Mouse (Mus musculus): ENCODE data around the gene Asxl2. TPM values are rescaled to one million over a fixed set of nuclear protein-coding genes. Genes with fewer than 3 reads are reported as not detected.
A peak's percentile ranks its signal among the peaks of the same experiment; 100 is the strongest.
"Not testable (repeated sequence)": the region's sequence is repeated elsewhere in the genome, so short reads cannot be mapped to it uniquely, and the experiment has no call there.

Gene Asxl2
- total RNA-seq, 1 experiment, result 44.4 TPM

DNA sequence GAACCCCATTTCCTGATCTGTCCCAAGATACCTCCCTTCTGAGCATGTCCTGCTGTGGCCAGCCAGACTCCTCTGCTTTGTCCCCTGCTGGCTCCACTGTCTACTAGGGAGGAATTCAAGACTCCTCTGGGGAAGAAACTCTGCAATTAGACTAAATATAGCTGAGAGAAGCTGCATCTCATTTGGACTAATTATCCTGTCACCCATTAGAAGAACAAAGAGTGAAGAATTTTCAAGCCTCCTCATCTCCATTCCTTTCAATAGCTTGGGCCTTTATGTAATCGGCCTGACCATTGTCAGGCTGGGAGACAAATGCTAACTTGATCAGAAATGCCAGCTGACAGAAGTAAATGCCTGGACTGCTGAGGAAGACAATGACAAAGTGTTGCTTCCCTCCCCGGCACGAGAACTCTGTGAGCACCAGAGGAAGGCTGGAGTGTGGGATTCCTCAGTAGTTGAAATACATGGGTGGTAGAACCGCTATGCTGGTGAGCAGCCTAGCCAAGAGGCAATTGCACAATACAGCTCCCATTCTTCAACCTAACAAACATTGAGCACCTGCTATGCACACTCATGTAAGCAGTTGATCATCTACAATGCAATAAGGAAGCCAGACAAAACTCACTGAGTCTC, 92.1 kb downstream of the Asxl2 start:
- Histone ChIP-seq H3K4me1 (ENCODE audit: control insufficient read depth in 2 of 2, insufficient read depth in 2 of 2, low read length in 2 of 2, poor library complexity in 1 of 2) (peaks cover 0 to 8% of the 10 kb centered on the region in 2 experiments; a peak in 2 of 4 replicates), H3K9ac (ENCODE audit: insufficient read depth, low read depth, low read length, poor library complexity, severe bottlenecking) (no peak overlapping the region), H3K27ac (ENCODE audit: insufficient read depth, low read depth, low read length, poor library complexity, severe bottlenecking) (no peak overlapping the region), H3K36me3 (ENCODE audit: control insufficient read depth, insufficient read depth, low read length, poor library complexity, severe bottlenecking) (no peaks in the 10 kb centered on the region), H3K4me3 (ENCODE audit: insufficient read depth in 1 of 2, low read depth in 1 of 2, low read length in 2 of 2, poor library complexity in 1 of 2, severe bottlenecking in 1 of 2) (no peak overlapping the region), H3K9me3 (ENCODE audit: control insufficient read depth, insufficient read depth, low read depth, low read length) (no peaks in the 10 kb centered on the region)
- TF ChIP-seq CHD2 (IDR thresholded peaks at IDR 0.05; ENCODE audit: low read depth, low read length) (no peak), ZC3H11A (IDR thresholded peaks at IDR 0.05; ENCODE audit: borderline replicate concordance, low read depth, low read length) (no peak), MAFK (IDR thresholded peaks at IDR 0.05; ENCODE audit: insufficient read depth, low read depth, low read length) (no peak), HCFC1 (IDR thresholded peaks at IDR 0.05; ENCODE audit: borderline replicate concordance, insufficient read depth, low read length) (no peak), ZNF384 (IDR thresholded peaks at IDR 0.05; ENCODE audit: low read depth, low read length) (no peak)
- no peak for DNase-seq (ENCODE audit: low read depth, low spot score)
- in situ Hi-C loops (cut with MboI; ENCODE audit: low sequenced_read_pairs in 2 of 2, unreplicated experiment in 2 of 2), result no loop called here

- H3K9me3 ChIP-seq (ENCODE audit: control insufficient read depth, insufficient read depth, low read depth, low read length); H3K4me1 ChIP-seq (ENCODE audit: control insufficient read depth in 2 of 2, insufficient read depth in 2 of 2, low read length in 2 of 2, poor library complexity in 1 of 2); DNase-seq (ENCODE audit: low read depth, low spot score); H3K9ac ChIP-seq (ENCODE audit: insufficient read depth, low read depth, low read length, poor library complexity, severe bottlenecking); H3K27ac ChIP-seq (ENCODE audit: insufficient read depth, low read depth, low read length, poor library complexity, severe bottlenecking); H3K36me3 ChIP-seq (ENCODE audit: control insufficient read depth, insufficient read depth, low read length, poor library complexity, severe bottlenecking); H3K4me3 ChIP-seq (ENCODE audit: insufficient read depth in 1 of 2, low read depth in 1 of 2, low read length in 2 of 2, poor library complexity in 1 of 2, severe bottlenecking in 1 of 2); in situ Hi-C loops (cut with MboI; ENCODE audit: low sequenced_read_pairs in 2 of 2, unreplicated experiment in 2 of 2): not testable (repeated sequence)
These were observed 95.1 kb downstream of the Asxl2 start for GRCm38 (mm10) chr12:3521806-3522205.

GRCm38 (mm10) chr12:3525536-3525935, 98.9 kb downstream of the Asxl2 start:
- Histone ChIP-seq H3K36me3 (ENCODE audit: control insufficient read depth, insufficient read depth, low read length, poor library complexity, severe bottlenecking) (no peaks in the 10 kb centered on the region), H3K4me3 (ENCODE audit: insufficient read depth in 1 of 2, low read depth in 1 of 2, low read length in 2 of 2, poor library complexity in 1 of 2, severe bottlenecking in 1 of 2) (no peak overlapping the region), H3K27ac (ENCODE audit: insufficient read depth, low read depth, low read length, poor library complexity, severe bottlenecking) (no peak overlapping the region), H3K4me1 (ENCODE audit: control insufficient read depth in 2 of 2, insufficient read depth in 2 of 2, low read length in 2 of 2, poor library complexity in 1 of 2) (no peaks in the 10 kb centered on the region), H3K9me3 (ENCODE audit: control insufficient read depth, insufficient read depth, low read depth, low read length) (0 out of 2 replicates have a peak, but pooled peaks cover 2% of the 10 kb centered on the region), H3K9ac (ENCODE audit: insufficient read depth, low read depth, low read length, poor library complexity, severe bottlenecking) (no peak overlapping the region)
- DNase-seq (ENCODE audit: low read depth, low spot score), result no peak
- TF ChIP-seq HCFC1 (IDR thresholded peaks at IDR 0.05; ENCODE audit: borderline replicate concordance, insufficient read depth, low read length) (no peak), ZNF384 (IDR thresholded peaks at IDR 0.05; ENCODE audit: low read depth, low read length) (no peak), CHD2 (IDR thresholded peaks at IDR 0.05; ENCODE audit: low read depth, low read length) (no peak), MAFK (IDR thresholded peaks at IDR 0.05; ENCODE audit: insufficient read depth, low read depth, low read length) (no peak), ZC3H11A (IDR thresholded peaks at IDR 0.05; ENCODE audit: borderline replicate concordance, low read depth, low read length) (no peak)
- in situ Hi-C loops (cut with MboI; ENCODE audit: low sequenced_read_pairs in 2 of 2, unreplicated experiment in 2 of 2), result no loop called here

DNA sequence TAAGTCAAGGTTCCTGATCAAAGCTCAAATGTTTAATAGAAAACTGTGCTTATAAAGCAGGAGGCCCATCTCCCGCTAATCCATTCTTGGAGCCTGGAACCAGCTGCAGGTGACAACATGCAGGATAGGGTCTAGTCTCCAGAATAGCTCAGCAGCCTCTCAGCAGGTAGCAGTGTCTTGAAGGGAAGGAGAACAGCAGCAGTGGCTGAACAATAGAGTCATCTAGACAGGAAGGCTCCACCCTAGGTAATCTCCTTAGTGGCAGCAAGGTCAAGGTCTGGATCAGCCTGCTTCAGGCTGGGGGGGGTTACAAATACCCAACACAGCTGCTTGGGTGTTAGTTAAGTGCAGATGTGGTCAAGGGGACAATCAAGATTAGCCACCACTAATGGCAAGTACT, 108.8 kb downstream of the Asxl2 start:
- in situ Hi-C loops (cut with MboI; ENCODE audit: low sequenced_read_pairs in 2 of 2, unreplicated experiment in 2 of 2); H3K4me3 ChIP-seq (ENCODE audit: insufficient read depth in 1 of 2, low read depth in 1 of 2, low read length in 2 of 2, poor library complexity in 1 of 2, severe bottlenecking in 1 of 2); DNase-seq (ENCODE audit: low read depth, low spot score); H3K36me3 ChIP-seq (ENCODE audit: control insufficient read depth, insufficient read depth, low read length, poor library complexity, severe bottlenecking); H3K9ac ChIP-seq (ENCODE audit: insufficient read depth, low read depth, low read length, poor library complexity, severe bottlenecking); H3K4me1 ChIP-seq (ENCODE audit: control insufficient read depth in 2 of 2, insufficient read depth in 2 of 2, low read length in 2 of 2, poor library complexity in 1 of 2); H3K9me3 ChIP-seq (ENCODE audit: control insufficient read depth, insufficient read depth, low read depth, low read length): not testable (repeated sequence)
- 0 out of 2 replicates have a peak overlapping the region, but pooled peaks have one; percentile 8 for H3K27ac ChIP-seq (ENCODE audit: insufficient read depth, low read depth, low read length, poor library complexity, severe bottlenecking)

GRCm38 (mm10) chr12:3537616-3538015, 111.0 kb downstream of the Asxl2 start:
- in situ Hi-C loops (cut with MboI; ENCODE audit: low sequenced_read_pairs in 2 of 2, unreplicated experiment in 2 of 2), result no loop called here
- no peaks in the 10 kb centered on the region for H3K4me1 ChIP-seq (ENCODE audit: control insufficient read depth in 2 of 2, insufficient read depth in 2 of 2, low read length in 2 of 2, poor library complexity in 1 of 2)
- H3K9me3 ChIP-seq (ENCODE audit: control insufficient read depth, insufficient read depth, low read depth, low read length), result no peaks in the 10 kb centered on the region
- no peaks in the 10 kb centered on the region for H3K36me3 ChIP-seq (ENCODE audit: control insufficient read depth, insufficient read depth, low read length, poor library complexity, severe bottlenecking)
- DNase-seq (ENCODE audit: low read depth, low spot score), result no peak
- TF ChIP-seq ZC3H11A (IDR thresholded peaks at IDR 0.05; ENCODE audit: borderline replicate concordance, low read depth, low read length) (no peak), ZNF384 (IDR thresholded peaks at IDR 0.05; ENCODE audit: low read depth, low read length) (no peak), MAFK (IDR thresholded peaks at IDR 0.05; ENCODE audit: insufficient read depth, low read depth, low read length) (no peak), HCFC1 (IDR thresholded peaks at IDR 0.05; ENCODE audit: borderline replicate concordance, insufficient read depth, low read length) (no peak), CHD2 (IDR thresholded peaks at IDR 0.05; ENCODE audit: low read depth, low read length) (no peak)
- no peak overlapping the region for H3K9ac ChIP-seq (ENCODE audit: insufficient read depth, low read depth, low read length, poor library complexity, severe bottlenecking)
- H3K4me3 ChIP-seq (ENCODE audit: insufficient read depth in 1 of 2, low read depth in 1 of 2, low read length in 2 of 2, poor library complexity in 1 of 2, severe bottlenecking in 1 of 2), result no peak overlapping the region
- H3K27ac ChIP-seq (ENCODE audit: insufficient read depth, low read depth, low read length, poor library complexity, severe bottlenecking), result no peak overlapping the region
